Mouse (Mus musculus): Measurements from ENCODE around the gene Slc35b4. TPM values are rescaled to one million over a fixed set of nuclear protein-coding genes. Genes with fewer than 3 reads are reported as not detected.
A peak's percentile ranks its signal among the peaks of the same experiment; 100 is the strongest.

Gene Slc35b4
- polyA plus RNA-seq, 1 experiment from 2014 or later = 36.0 TPM

DNA sequence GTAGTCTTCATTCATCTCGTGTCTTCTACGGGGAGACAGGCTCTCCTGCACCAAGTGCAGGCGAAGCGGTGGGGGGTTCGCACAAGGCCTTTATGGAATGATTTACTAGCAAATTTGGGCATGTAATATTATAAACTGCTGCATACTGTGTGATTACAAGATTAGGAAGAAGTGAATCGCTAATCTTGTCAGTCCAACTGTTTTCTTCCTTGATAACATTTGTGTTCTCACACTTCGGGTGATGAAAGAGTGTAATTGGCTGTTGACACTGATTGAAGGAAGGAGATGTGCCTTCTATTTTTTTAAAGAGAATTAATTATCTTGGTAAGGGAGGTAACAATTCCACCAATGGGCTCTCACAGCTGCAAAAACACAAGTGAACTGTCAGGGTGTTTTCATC lies 28.3 kb downstream of the Slc35b4 start:
- ATAC-seq (replicated peaks; ENCODE audit: extremely low read depth, insufficient read depth, low FRiP score) = no peak
- no peaks in the 10 kb centered on the region for H3K9me3 ChIP-seq (replicated peaks; ENCODE audit: control insufficient read depth, low read length)

DNA sequence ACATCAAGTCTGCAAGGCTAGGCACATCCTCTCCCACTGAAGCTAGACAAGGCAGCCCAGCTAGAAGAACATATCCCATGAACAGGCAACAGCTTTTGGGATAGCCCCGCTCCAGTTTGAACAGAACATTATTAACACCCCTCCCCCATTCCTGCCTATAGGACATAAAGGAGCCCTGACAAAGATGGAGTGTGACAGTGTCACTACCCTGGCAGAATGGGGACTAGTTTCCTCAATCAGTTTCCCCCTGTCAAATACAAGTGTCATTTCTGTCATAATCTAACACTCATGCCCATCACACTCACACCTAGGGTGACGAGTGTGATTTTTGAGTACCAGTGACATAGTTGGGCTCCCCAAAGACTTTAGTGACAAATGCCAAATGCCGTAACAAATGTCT lies 28.9 kb downstream of the Slc35b4 start:
- WGBS = 63% methylated on average over 3 of the region's 3 CpGs
- no peaks in the 10 kb centered on the region for H3K27me3 ChIP-seq (ENCODE audit: control insufficient read depth, insufficient read depth, low read length)

More for the DNA sequence above, 28.3 kb downstream of the Slc35b4 start:
- no peak overlapping the region for H3K4me3 ChIP-seq (ENCODE audit: low read length)
- H3K36me3 ChIP-seq (ENCODE audit: control insufficient read depth, insufficient read depth) = no peaks in the 10 kb centered on the region
- H3K9ac ChIP-seq (ENCODE audit: low read length) = no peak overlapping the region
- WGBS = 62% methylated on average over 7 of the region's 7 CpGs
- H3K4me1 ChIP-seq (ENCODE audit: control insufficient read depth, insufficient read depth, low read length) = peaks cover 2% of the 10 kb centered on the region; the same call in 1 of the 2 replicates
- no peaks in the 10 kb centered on the region for H3K27me3 ChIP-seq (ENCODE audit: control insufficient read depth, insufficient read depth, low read length)
- no peak overlapping the region for H3K27ac ChIP-seq (ENCODE audit: low read length)
- H3K4me2 ChIP-seq (ENCODE audit: low read depth, low read length) = no peak overlapping the region

DNA sequence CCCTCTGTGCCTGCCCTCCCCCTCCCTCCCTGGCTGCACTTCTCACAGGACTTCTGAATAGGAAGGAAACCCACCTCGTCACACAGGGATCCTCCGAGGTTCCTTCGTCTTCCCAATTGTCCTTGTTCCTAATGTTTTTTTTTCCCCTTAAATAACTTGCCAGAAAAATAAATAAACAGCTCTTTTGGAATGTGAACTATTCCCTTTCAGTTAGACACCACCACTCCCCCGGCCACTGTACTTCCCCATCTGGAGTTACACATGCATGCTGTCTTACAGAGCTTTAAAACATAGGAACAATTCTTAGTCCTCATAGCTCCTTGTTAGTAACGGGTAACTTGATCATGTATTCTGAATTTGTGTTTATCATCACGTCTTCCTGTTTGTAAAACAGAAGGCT lies 30.9 kb downstream of the Slc35b4 start:
- Histone ChIP-seq H3K4me3 (ENCODE audit: low read length) (no peak overlapping the region), H3K36me3 (ENCODE audit: control insufficient read depth, insufficient read depth) (no peaks in the 10 kb centered on the region), H3K4me2 (ENCODE audit: low read depth, low read length) (no peak overlapping the region), H3K4me1 (ENCODE audit: control insufficient read depth, insufficient read depth, low read length) (no peaks in the 10 kb centered on the region), H3K27me3 (ENCODE audit: control insufficient read depth, insufficient read depth, low read length) (no peaks in the 10 kb centered on the region), H3K27ac (ENCODE audit: low read length) (no peak overlapping the region), H3K9ac (ENCODE audit: low read length) (no peak overlapping the region), H3K9me3 (replicated peaks; ENCODE audit: control insufficient read depth, low read length) (no peaks in the 10 kb centered on the region)
- WGBS = 51% methylated on average over 6 of the region's 6 CpGs
- ATAC-seq (replicated peaks; ENCODE audit: extremely low read depth, insufficient read depth, low FRiP score) = no peak

More for the DNA sequence above, 28.9 kb downstream of the Slc35b4 start:
- no peak for ATAC-seq (replicated peaks; ENCODE audit: extremely low read depth, insufficient read depth, low FRiP score)
- H3K9me3 ChIP-seq (replicated peaks; ENCODE audit: control insufficient read depth, low read length) = no peaks in the 10 kb centered on the region
- H3K4me2 ChIP-seq (ENCODE audit: low read depth, low read length) = no peak overlapping the region
- no peaks in the 10 kb centered on the region for H3K36me3 ChIP-seq (ENCODE audit: control insufficient read depth, insufficient read depth)
- H3K4me1 ChIP-seq (ENCODE audit: control insufficient read depth, insufficient read depth, low read length) = no peaks in the 10 kb centered on the region
- H3K4me3 ChIP-seq (ENCODE audit: low read length) = no peak overlapping the region
- H3K9ac ChIP-seq (ENCODE audit: low read length) = no peak overlapping the region
- no peak overlapping the region for H3K27ac ChIP-seq (ENCODE audit: low read length)

DNA sequence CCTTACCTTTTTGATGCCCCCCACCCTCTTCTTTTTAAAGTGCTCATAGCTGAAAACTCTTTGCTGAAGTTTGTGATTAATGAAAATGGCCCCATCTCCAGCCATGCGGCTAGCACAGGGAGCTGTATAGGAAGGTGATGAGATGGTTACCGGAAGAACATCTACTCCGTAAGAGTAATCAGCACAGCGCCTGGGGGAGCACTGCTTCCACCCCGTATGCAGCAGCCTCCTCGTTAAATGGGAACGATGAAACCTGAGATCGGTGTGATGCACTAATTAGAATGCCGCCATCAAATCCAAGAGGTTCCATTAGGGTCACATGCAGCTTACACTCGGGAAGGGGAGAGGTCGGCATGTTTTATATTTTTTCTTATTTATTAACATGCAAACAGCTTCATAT lies 34.0 kb downstream of the Slc35b4 start:
- no peak for ATAC-seq (replicated peaks; ENCODE audit: extremely low read depth, insufficient read depth, low FRiP score)
- H3K27me3 ChIP-seq (ENCODE audit: control insufficient read depth, insufficient read depth, low read length) = no peaks in the 10 kb centered on the region
- WGBS = 72% methylated on average over 11 of the region's 11 CpGs

DNA sequence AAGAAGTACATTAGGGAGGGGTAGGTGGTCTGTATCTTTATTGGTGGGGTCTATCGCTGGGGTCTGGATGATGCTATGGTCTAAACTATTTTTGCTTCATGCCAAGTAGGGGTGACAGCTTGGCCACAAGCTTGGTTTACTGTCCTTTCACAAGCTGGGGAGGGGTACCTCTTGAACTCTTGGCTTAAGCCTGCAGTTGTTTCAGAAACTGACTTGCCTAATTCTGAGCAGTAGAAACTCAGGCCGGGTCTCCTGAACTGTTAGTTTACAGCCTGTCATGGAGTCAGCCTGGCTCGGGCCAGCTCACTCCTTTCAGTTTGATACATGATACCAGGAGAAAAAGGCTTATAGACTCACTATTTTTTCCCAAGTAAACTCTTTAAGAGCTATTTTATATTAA lies 38.5 kb downstream of the Slc35b4 start:
- H3K36me3 ChIP-seq (ENCODE audit: control insufficient read depth, insufficient read depth) = no peaks in the 10 kb centered on the region
- H3K9me3 ChIP-seq (replicated peaks; ENCODE audit: control insufficient read depth, low read length) = no peaks in the 10 kb centered on the region
- no peak overlapping the region for H3K9ac ChIP-seq (ENCODE audit: low read length)
- WGBS = 79% methylated on average over 3 of the region's 3 CpGs
- no peak overlapping the region for H3K4me3 ChIP-seq (ENCODE audit: low read length)
- ATAC-seq (replicated peaks; ENCODE audit: extremely low read depth, insufficient read depth, low FRiP score) = no peak
- no peak overlapping the region for H3K4me2 ChIP-seq (ENCODE audit: low read depth, low read length)
- no peaks in the 10 kb centered on the region for H3K27me3 ChIP-seq (ENCODE audit: control insufficient read depth, insufficient read depth, low read length)
- H3K4me1 ChIP-seq (ENCODE audit: control insufficient read depth, insufficient read depth, low read length) = no peaks in the 10 kb centered on the region
- no peak overlapping the region for H3K27ac ChIP-seq (ENCODE audit: low read length)

More for the DNA sequence above, 34.0 kb downstream of the Slc35b4 start:
- Histone ChIP-seq H3K36me3 (ENCODE audit: control insufficient read depth, insufficient read depth) (no peaks in the 10 kb centered on the region), H3K4me2 (ENCODE audit: low read depth, low read length) (no peak overlapping the region), H3K4me1 (ENCODE audit: control insufficient read depth, insufficient read depth, low read length) (no peaks in the 10 kb centered on the region), H3K9me3 (replicated peaks; ENCODE audit: control insufficient read depth, low read length) (no peaks in the 10 kb centered on the region), H3K4me3 (ENCODE audit: low read length) (no peak overlapping the region), H3K9ac (ENCODE audit: low read length) (no peak overlapping the region), H3K27ac (ENCODE audit: low read length) (no peak overlapping the region)

DNA sequence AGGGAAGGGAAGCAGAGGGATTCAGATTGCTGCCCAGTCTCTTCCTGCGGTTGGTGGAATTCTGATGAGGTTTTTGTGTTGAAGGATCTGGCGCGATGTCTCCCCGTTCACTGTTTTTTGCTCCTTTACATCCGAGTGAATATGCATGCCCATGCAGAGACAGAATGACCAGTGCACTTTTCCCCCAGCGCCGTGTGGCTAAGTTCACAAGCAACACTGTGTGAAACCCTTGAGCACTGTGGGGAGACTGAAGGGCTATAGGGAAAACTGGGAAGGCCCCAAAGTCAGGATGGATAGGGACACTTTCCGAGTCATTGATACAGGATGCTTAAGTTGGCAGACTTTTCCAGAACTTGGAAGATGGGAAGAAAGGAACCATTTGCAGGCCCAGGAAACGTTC lies 44.5 kb downstream of the Slc35b4 start:
- no peak for ATAC-seq (replicated peaks; ENCODE audit: extremely low read depth, insufficient read depth, low FRiP score)
- Histone ChIP-seq H3K4me1 (ENCODE audit: control insufficient read depth, insufficient read depth, low read length) (no peaks in the 10 kb centered on the region), H3K36me3 (ENCODE audit: control insufficient read depth, insufficient read depth) (no peaks in the 10 kb centered on the region), H3K4me2 (ENCODE audit: low read depth, low read length) (no peak overlapping the region), H3K9me3 (replicated peaks; ENCODE audit: control insufficient read depth, low read length) (no peaks in the 10 kb centered on the region), H3K27me3 (ENCODE audit: control insufficient read depth, insufficient read depth, low read length) (no peaks in the 10 kb centered on the region), H3K9ac (ENCODE audit: low read length) (no peak overlapping the region), H3K4me3 (ENCODE audit: low read length) (no peak overlapping the region), H3K27ac (ENCODE audit: low read length) (no peak overlapping the region)
- WGBS = 89% methylated on average over 9 of the region's 9 CpGs

DNA sequence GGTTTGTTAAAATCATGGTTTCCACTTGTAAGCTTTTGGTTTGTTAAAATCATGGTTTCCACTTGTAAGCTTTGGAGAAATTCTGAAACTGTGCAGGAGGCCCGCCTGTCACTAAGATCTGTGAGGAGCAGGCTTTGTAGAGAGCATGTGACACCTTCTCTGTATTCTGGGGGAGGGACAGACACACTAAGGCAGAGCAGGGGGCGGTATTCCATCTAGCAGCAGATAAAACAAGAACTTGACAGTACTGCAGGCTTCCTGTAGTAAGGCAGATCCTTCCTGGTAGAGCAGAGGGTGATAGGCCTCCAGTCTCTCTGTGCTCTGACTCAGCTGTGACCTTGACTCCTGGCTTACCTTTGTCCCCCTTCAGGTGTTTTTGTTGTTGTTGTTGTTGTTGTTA lies 47.6 kb downstream of the Slc35b4 start:
- Histone ChIP-seq H3K36me3 (ENCODE audit: control insufficient read depth, insufficient read depth) (no peaks in the 10 kb centered on the region), H3K4me2 (ENCODE audit: low read depth, low read length) (no peak overlapping the region), H3K4me3 (ENCODE audit: low read length) (no peak overlapping the region), H3K9ac (ENCODE audit: low read length) (no peak overlapping the region), H3K27ac (ENCODE audit: low read length) (no peak overlapping the region), H3K4me1 (ENCODE audit: control insufficient read depth, insufficient read depth, low read length) (no peaks in the 10 kb centered on the region), H3K27me3 (ENCODE audit: control insufficient read depth, insufficient read depth, low read length) (no peaks in the 10 kb centered on the region), H3K9me3 (replicated peaks; ENCODE audit: control insufficient read depth, low read length) (no peaks in the 10 kb centered on the region)
- peak; percentile 41 for ATAC-seq (replicated peaks; ENCODE audit: extremely low read depth, insufficient read depth, low FRiP score)
- 35% methylated on average over 2 of the region's 2 CpGs for WGBS

DNA sequence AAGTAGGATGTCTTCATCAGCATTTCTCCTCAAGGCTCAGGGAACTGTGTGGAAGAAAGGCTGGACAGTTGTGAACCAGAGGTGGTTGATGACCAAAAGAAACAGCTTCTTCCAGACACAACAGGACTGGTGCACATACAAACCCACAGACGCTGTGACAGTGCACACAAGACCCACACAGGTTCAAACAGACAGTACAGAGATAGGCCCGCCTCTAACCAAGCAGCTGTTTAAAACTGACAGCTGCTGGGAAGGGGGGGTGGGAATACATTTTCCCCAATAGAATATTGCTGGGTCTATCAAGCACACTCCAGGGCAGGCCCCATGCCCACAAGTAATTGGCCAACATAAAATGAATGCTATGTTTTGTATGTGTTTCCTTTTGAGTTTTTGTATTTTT lies 52.5 kb downstream of the Slc35b4 start:
- no peaks in the 10 kb centered on the region for H3K4me1 ChIP-seq (ENCODE audit: control insufficient read depth, insufficient read depth, low read length)
- 70% methylated on average over 2 of the region's 2 CpGs for WGBS
- no peaks in the 10 kb centered on the region for H3K9me3 ChIP-seq (replicated peaks; ENCODE audit: control insufficient read depth, low read length)
- no peak for ATAC-seq (replicated peaks; ENCODE audit: extremely low read depth, insufficient read depth, low FRiP score)
- H3K9ac ChIP-seq (ENCODE audit: low read length) = no peak overlapping the region
- H3K4me3 ChIP-seq (ENCODE audit: low read length) = no peak overlapping the region
- no peak overlapping the region for H3K4me2 ChIP-seq (ENCODE audit: low read depth, low read length)
- no peak overlapping the region for H3K27ac ChIP-seq (ENCODE audit: low read length)
- no peaks in the 10 kb centered on the region for H3K36me3 ChIP-seq (ENCODE audit: control insufficient read depth, insufficient read depth)
- no peaks in the 10 kb centered on the region for H3K27me3 ChIP-seq (ENCODE audit: control insufficient read depth, insufficient read depth, low read length)

DNA sequence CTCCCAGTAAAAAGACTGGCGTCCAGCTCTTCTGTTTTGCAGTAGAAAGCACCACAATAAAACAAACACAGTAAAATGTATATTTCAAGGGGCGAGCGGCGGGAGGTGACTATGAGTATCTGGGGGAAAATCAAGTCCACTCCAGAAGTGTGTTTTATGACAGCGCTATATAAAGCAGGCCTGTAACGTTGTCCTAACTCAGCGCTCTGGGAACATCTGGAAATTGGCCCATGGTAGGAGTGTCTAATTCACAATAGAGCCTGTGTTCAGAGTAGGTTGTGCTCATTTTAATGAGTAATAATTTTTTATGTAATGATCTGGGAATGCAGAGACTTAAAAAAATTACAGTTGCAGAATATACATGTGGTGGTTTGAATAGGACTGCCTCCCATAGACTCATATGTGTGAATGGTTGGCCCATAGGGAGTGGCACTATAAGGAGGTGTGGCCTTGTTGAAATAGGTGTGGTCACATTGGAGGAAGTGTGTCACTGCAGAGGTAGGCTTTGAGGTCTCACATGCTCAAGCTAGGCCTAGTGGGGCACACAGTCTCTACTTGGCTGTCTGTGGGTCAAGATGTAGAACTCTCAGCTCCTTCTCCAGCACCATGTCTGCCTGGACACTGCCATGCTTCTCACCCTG lies 60.0 kb downstream of the Slc35b4 start:
- no peak overlapping the region for H3K4me2 ChIP-seq (ENCODE audit: low read depth, low read length)
- no peaks in the 10 kb centered on the region for H3K4me1 ChIP-seq (ENCODE audit: control insufficient read depth, insufficient read depth, low read length)
- no peak overlapping the region for H3K27ac ChIP-seq (ENCODE audit: low read length)
- WGBS = 88% methylated on average over 7 of the region's 7 CpGs
- no peaks in the 10 kb centered on the region for H3K27me3 ChIP-seq (ENCODE audit: control insufficient read depth, insufficient read depth, low read length)
- H3K9me3 ChIP-seq (replicated peaks; ENCODE audit: control insufficient read depth, low read length) = no peaks in the 10 kb centered on the region
- no peak overlapping the region for H3K4me3 ChIP-seq (ENCODE audit: low read length)
- no peak overlapping the region for H3K9ac ChIP-seq (ENCODE audit: low read length)
- ATAC-seq (replicated peaks; ENCODE audit: extremely low read depth, insufficient read depth, low FRiP score) = no peak
- no peaks in the 10 kb centered on the region for H3K36me3 ChIP-seq (ENCODE audit: control insufficient read depth, insufficient read depth)

All from heart, embryonic 16.5 days (tissue).